Mouse (Mus musculus): ENCODE results near the gene Impdh1.
"Not testable (repeated sequence)": the region's sequence is repeated elsewhere in the genome, so short reads cannot be mapped to it uniquely, and the experiment has no call there.

The Impdh1 gene

DNA sequence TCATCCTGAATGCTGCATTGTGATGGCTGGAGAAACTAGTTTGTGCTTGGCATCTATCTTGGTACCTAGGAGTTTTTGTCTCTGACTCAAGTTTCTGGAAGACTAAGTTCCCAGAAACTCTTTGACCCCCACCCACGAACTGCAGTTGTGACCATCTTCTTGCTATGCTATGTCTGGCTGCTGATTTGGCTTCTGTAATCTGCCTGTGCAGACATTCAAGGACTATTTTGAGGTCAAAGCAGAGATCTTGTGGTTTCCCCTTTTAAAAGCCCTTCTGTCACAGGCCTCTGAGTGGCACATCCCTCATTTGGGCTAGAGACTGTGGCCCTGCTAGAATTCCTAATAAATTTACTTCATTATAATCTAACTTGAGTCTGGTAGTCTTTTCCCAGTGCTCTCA, 28.2 kb downstream of the Impdh1 start:
- in situ Hi-C loops (cut with MboI): no loop called here

DNA sequence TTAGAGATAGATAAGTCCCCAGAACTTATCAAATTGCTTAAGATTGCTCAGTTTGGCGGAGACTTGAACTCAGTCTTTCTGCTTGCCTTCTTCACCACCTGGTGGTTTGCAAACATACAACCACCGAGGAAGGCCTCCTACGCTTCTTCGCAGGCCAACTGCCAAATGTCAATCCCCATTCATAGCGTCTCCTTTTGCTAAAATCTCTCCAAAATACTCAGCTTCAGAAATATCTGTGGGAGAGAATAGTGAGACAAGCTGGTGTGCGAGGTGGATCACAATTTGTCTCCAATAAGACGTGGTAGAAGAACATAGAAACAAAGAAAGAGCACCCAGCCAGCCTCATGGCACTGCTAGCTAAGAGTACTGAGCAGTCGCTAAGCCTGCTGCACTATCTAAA, 36.3 kb downstream of the Impdh1 start:
- in situ Hi-C loops (cut with MboI): no loop called here

DNA sequence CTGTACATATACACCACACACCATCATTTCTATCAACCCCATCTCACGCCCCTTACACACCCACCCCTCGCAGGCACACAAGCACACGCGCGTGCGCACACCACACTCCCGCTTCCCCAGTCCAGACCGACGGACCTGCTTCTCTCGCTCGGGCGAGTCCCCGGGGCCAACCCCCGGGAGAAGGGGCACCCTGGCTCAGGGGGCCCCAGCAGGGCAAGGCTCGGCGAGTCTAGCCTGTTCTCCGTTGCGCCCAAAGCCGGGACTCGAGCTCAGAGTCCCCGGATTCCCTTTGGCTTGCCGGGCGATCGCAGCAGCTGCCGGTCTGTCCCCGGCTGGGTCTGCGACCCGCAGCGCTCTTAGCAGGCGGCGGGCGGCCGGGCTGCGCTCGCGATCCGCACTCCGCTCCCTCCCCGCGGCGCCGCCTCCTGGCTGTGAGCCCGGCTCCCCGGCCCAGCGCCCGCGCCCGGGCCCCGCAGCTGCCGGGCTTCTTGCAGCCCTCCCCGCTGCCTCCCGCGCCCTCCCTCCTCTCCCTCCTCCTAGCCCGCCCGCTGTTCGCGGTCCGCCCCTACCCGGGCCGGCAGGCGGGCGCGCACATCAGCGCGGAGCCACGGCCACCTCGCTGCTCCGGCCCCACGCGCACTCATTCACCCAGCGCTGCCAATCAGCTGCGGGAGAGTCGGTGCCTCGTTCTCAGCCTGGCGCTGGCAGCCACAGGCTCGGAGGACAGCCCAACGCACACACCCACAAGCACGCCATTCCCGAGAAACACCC, 37.1 kb downstream of the Impdh1 start, which contains the start of gene Prrt4:
TSS of gene Prrt4 (minus strand) at position 697 of the 771 bp plus-strand sequence.
- in situ Hi-C loops (cut with MboI): no loop called here

DNA sequence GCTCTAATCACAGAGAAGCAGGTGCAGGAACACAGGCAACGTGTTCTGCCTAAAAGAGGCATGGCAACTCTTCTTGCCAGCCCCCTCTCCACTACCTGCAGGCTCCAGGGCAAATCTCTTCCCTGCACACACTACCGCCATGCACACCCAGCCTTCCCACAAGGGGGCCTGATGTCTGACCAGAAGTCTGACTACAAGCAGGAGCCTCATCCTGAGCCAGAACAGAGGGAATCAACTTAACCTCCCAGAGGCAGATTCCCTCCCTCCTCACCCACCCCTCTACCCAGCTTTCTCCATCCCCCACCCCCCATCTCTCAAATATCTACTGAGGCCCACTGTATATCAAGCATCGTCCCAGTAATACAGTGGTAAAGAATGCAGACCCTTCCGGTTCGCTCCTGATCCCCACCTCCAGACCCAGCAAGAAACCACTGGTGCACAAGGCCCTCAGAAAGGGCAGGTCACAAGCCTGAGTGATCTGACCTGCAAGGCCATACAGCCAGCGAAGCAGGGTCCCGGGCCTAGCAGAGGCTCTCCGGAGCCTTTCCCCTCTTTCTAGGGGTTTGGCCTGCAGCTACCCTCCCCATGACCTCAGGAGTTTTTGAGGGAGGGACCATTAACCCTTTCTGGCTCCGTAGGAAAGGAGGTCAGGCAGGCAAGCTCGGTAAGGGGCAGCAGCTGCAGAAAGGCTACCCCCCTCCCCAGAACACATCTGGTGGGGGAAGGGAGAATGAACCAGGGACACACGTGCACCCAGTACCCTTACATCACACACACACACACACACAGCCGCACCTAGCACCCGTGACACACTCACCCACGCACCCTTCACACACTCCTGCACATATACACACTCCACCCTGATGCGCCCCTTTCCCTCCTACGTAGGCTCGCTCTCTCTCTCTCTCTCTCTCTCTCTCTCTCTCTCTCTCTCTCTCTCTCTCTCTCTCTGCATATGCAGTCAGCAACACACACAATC, 38.0 kb downstream of the Impdh1 start:
- in situ Hi-C loops (cut with MboI): no loop called here

DNA sequence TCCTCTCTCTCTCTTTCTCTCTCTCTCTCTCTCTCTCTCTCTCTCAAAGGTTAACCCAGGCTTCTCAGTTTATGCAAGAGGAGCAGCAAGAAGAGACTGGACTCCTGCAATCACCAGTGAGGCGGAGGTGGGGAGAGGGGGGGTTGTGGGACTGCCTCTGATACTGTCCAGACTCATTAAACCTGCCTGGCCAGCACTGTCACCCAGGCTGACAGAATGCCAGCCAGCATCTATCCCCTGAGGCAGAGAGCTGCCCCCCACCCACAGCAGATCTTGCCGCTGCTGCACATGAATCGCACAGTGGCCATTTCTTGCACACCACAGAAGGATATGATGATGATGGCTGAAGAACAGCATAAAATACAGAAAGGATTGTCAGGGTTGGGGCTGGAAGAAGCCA, 41.1 kb downstream of the Impdh1 start:
- in situ Hi-C loops (cut with MboI): no loop called here

DNA sequence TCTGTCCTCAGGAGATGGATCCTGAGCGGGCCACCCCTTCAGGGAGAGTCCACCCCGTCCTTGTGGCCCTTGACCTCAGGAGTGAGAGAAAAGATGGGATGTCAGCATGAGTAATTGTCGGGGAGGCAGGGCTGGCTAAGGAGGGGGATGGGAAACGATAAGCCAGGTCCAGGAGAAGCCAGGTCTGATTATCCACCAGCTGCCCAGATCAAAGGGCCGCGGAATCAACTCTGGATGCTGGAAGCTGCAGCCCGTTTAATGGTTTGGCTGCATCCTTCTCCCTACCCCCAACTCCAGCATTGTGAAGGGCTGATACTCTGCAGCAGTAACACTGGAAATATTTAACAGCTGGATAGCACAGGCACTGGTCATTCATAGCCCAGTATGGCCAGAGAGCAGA, 41.8 kb downstream of the Impdh1 start:
- in situ Hi-C loops (cut with MboI): no loop called here

DNA sequence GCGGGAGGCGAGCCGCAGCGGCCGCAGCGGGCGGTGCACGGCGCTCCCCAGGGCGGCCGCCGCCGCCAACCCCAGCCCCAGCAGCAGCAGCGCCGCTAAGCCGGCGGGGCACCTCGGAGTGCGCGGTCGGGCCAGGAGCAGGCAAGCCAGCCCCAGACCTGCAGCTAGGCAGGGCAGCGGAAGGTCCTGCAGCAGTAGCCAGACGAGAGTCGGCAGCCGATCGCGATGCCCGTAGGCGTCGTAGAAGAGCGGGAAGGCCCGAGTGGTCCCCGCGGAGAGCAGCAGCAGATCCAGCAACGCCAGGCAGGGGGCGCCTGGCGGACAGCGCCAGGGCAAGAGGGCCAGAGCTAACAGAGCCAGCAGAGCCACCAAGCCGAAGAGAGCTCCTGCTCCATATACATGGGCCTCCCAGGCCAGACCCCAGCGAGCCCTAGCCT, 45.2 kb downstream of the Impdh1 start:
- in situ Hi-C loops (cut with MboI): no loop called here

DNA sequence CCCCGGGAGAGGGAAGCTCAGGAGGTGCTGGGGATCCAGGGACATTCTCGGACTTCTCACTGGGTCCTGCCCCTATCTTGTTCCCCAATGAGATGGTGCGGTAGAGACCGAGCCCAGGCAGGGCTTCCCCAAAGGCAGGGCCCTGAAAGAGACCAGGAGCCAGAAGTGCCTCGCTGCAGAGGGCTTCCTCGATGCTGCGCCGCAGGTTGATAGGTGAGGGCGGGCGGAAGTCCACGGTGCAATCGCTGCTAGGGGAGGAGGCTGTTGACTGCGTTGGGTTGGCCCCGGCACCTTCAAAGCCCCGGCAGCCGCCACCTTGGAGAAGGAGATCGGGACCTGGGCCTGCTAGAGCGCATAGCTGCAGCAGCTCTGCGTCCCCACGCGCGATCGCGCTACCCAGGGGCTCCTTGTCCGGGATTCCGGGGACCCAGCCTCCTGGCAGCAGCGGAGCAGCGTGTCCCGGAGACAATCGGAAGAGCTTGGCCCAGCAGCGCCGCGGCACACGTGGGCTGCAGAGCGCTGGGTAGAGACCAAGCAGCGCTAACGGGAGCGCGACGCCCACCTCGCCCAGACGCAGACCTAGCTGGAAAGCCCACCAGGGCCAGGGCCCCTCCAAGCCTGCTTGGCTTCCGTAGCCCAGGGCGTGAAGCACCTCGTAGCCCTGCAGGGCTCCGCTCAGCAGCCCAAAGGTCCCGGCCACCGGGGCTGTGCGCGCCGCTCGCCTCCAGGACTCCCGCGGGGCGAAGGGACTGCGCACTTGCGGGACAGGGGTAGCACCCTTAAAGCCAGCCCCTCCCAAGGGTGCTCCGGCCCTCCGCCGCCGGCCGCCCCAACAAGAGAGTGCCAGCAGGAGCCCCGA, 45.9 kb downstream of the Impdh1 start:
- in situ Hi-C loops (cut with MboI): no loop called here

DNA sequence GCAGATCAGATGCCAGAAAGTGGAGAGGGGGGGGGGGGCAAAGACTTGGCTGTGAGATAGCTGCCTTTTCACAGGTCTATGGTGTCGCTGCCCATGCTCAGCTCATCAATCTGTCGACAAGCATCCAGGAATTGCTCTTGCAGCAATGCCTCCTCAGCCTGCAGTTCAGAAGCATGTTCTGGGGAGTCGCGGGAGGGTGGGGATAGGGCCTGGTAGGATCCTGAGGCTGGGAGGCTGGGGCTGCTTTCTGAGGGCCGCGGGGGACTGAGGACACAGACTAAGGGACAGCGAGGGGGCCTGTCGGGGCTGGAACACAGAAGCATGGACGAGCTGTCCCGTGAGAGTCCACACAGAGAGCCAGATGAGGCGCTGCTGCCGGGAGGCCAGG, 46.5 kb downstream of the Impdh1 start:
- in situ Hi-C loops (cut with MboI): no loop called here

DNA sequence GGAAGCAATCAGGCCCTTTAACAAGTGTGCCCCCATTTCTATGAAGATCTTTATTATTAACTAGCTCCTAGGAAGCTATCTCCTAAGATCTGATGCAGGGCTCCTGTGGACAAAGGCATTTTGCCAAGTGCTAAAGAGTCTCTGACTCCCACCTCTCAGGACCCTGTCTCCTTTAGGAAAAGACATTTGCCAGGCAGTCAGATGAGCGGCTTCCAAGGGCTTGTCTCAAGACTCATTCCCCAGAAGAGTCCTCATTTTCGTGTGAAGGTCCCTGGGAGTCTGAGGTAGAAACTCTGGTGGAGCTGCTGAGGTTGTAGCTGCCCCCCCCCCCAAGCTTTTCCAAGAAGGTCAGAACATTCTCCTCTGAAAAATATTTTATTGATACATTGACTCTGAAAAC, 47.3 kb downstream of the Impdh1 start:
- in situ Hi-C loops (cut with MboI): no loop called here

DNA sequence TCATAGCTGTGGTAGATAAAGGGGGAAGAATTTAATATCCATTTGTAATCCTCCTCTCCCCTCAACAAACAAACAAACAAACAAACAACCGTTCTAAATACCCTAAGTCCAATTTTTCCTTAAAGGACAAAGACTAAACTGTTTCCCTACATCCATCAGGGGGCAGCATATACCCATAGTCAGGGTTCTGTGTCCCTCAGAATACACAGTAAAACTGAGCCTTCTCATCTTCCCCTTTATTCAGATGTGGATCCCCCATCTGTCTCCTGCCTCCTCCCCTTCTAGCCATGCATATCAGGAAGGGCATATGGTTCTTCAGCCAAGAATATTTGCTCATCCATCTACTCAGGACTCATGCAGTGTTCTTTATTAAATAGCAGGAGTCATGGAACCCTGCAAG, 50.0 kb downstream of the Impdh1 start:
- in situ Hi-C loops (cut with MboI): no loop called here

DNA sequence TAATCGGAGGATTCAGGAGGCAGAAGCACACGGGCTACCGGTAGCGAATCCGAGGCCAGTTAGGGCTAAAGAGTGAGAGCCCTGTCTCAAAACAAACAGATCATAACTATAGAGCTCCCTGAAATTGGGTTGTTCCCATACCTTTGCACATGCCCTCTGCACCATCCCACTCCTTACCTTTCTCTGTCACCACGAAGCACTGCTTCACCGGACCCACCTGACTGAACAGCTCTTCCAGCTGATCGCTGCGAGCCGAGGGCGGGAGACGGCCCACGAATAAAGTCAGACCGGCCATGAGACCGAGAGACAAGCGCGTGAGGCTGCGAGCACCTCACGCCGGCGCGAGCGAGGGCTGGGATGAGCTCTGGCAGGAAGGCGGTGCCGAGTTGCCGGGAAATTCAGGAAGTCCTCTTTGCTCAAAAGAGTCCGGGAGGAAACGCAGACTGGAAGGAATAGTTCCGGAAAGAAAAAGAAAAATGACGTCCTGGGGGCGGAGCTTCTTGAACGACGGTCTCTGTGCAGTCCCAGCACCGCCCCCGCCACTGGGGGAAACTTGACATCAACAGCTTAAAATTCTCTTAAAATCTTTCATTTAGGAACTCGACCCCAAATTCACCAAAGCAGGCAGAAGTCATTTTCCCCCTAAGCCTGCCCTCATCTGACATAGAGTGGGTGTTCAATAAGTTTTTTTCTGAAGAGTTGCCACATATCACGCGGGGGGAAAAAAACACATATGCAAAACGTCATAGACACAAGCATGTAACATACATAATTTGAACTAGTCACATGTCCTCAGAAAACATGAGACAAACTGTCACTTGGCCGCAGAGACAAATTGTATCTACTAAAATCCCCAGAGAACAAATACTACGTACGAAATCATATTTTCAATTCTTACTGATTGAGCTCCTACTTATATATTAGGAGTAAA, 51.6 kb downstream of the Impdh1 start, which contains the start of gene Rbm28:
TSS of gene Rbm28 (minus strand) at position 693 of the 931 bp plus-strand sequence.
- in situ Hi-C loops (cut with MboI): no loop called here

DNA sequence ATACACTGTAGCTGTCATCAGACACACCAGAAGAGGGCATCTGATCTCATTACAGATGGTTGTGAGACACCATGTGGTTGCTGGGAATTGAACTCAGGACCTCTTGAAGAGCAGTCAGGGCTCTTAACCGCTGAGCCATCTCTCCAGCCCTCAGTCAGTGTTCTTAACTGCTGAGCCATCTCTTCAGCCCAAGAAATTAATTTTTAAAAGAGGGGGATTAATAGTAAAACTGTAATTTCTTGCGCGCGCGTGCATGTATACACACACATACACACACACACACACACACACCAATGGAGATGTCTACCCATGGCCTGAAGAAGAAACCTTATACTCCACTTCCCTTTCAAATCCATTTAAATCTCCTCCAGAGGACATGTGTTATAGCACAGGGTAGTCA, 54.9 kb downstream of the Impdh1 start:
- in situ Hi-C loops (cut with MboI): not testable (repeated sequence)

DNA sequence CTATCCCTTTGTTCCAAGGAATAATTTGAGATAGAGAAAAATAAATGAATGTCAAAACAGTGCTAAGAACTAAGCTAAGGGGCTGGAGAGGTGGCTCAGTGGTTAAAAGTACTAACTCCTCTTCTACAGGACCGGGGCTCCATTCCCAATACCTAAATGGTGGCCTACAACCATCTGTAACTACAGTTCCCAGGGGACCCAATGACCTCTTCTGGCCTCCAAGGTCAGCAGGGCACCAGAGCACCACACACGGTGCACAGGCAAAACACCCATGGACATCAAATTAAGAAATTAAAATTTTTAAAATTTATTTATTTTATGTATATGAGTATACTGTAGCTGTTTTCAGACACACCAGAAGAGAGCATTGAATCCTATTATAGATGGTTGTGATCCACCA, 55.4 kb downstream of the Impdh1 start:
- in situ Hi-C loops (cut with MboI): no loop called here

DNA sequence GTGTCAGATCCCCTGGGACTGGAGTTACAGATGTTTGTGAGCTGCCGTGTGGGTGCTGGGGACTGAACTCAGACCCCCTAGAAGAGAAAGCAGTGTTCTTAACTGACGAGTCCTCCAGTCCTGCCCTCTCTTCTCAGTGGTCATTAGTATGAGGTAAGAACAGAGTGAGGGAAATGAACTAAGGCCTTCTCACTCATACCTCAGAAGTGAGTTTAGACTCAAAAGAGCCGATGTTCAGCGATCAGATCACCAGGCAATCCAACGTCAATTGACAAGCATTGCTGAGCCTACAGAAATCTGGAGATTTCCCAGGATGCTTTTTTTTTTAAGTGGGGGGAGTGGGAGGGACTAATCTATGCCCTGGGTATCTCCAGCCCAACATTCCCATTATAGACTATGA, 59.8 kb downstream of the Impdh1 start:
- in situ Hi-C loops (cut with MboI): no loop called here

All from mature B cell (primary cell).